Mouse (Mus musculus): ENCODE data around the gene Adgrv1. TPM values are rescaled to one million over a fixed set of nuclear protein-coding genes. Genes with fewer than 3 reads are reported as not detected.

Gene Adgrv1
- total and polyA plus RNA-seq, 2 experiments from 2014 or later, result 3.9 to 13.2 TPM

GRCm38 (mm10) chr13:81264465-81264864 lies 368.5 kb downstream of the Adgrv1 start:
- no peak overlapping the region for H3K9ac ChIP-seq (replicated peaks; ENCODE audit: low read length, poor library complexity, severe bottlenecking)
- ATAC-seq (ENCODE audit: low FRiP score) (no peak), DNase-seq (ENCODE audit: low spot score) (no peak)
- H3K4me3 ChIP-seq (ENCODE audit: low read depth, low read length), result no peak overlapping the region
- no peaks in the 10 kb centered on the region for H3K27me3 ChIP-seq (ENCODE audit: insufficient read depth, low read length)
- H3K4me1 ChIP-seq (ENCODE audit: insufficient read depth, low read length), result no peaks in the 10 kb centered on the region
- no peak overlapping the region for H3K4me2 ChIP-seq (ENCODE audit: low read depth, low read length, poor library complexity, severe bottlenecking)
- 95% methylated on average over 1 of the region's 1 CpGs for WGBS
- TF ChIP-seq CTCF (IDR thresholded peaks at IDR 0.05), result no peak
- H3K27ac ChIP-seq (ENCODE audit: low read depth, low read length), result no peak overlapping the region
- no peaks in the 10 kb centered on the region for H3K9me3 ChIP-seq (ENCODE audit: low read length)
- no peaks in the 10 kb centered on the region for H3K36me3 ChIP-seq (ENCODE audit: insufficient read depth, low read length)

GRCm38 (mm10) chr13:81241181-81241580 lies 391.8 kb downstream of the Adgrv1 start:
- H3K27me3 ChIP-seq (ENCODE audit: insufficient read depth, low read length), result no peaks in the 10 kb centered on the region
- no peaks in the 10 kb centered on the region for H3K4me1 ChIP-seq (ENCODE audit: insufficient read depth, low read length)
- DNase-seq (ENCODE audit: low spot score) (no peak), ATAC-seq (ENCODE audit: low FRiP score) (no peak)
- WGBS, result 93% methylated on average over 2 of the region's 2 CpGs
- no peak overlapping the region for H3K9ac ChIP-seq (replicated peaks; ENCODE audit: low read length, poor library complexity, severe bottlenecking)
- no peak overlapping the region for H3K4me2 ChIP-seq (ENCODE audit: low read depth, low read length, poor library complexity, severe bottlenecking)
- H3K27ac ChIP-seq (ENCODE audit: low read depth, low read length), result no peak overlapping the region
- H3K4me3 ChIP-seq (ENCODE audit: low read depth, low read length), result no peak overlapping the region
- H3K9me3 ChIP-seq (ENCODE audit: low read length), result no peaks in the 10 kb centered on the region
- no peak for TF ChIP-seq CTCF (IDR thresholded peaks at IDR 0.05)
- H3K36me3 ChIP-seq (ENCODE audit: insufficient read depth, low read length), result no peaks in the 10 kb centered on the region

- no peak for ATAC-seq (ENCODE audit: low FRiP score)
- no peak overlapping the region for H3K4me3 ChIP-seq (ENCODE audit: low read depth, low read length)
Measured at GRCm38 (mm10) chr13:81239836-81240235, 393.1 kb downstream of the Adgrv1 start.

GRCm38 (mm10) chr13:81239427-81239826 lies 393.5 kb downstream of the Adgrv1 start:
- Histone ChIP-seq H3K9me3 (ENCODE audit: low read length) (no peaks in the 10 kb centered on the region), H3K4me3 (ENCODE audit: low read depth, low read length) (no peak overlapping the region), H3K4me1 (ENCODE audit: insufficient read depth, low read length) (no peaks in the 10 kb centered on the region), H3K4me2 (ENCODE audit: low read depth, low read length, poor library complexity, severe bottlenecking) (no peak overlapping the region), H3K27ac (ENCODE audit: low read depth, low read length) (no peak overlapping the region), H3K36me3 (ENCODE audit: insufficient read depth, low read length) (no peaks in the 10 kb centered on the region), H3K9ac (replicated peaks; ENCODE audit: low read length, poor library complexity, severe bottlenecking) (no peak overlapping the region), H3K27me3 (ENCODE audit: insufficient read depth, low read length) (no peaks in the 10 kb centered on the region)
- 93% methylated on average over 3 of the region's 3 CpGs for WGBS
- no peak for TF ChIP-seq CTCF (IDR thresholded peaks at IDR 0.05)
- ATAC-seq (ENCODE audit: low FRiP score) (no peak), DNase-seq (ENCODE audit: low spot score) (no peak)

More at GRCm38 (mm10) chr13:81239836-81240235, 393.1 kb downstream of the Adgrv1 start:
- Histone ChIP-seq H3K27ac (ENCODE audit: low read depth, low read length) (no peak overlapping the region), H3K27me3 (ENCODE audit: insufficient read depth, low read length) (no peaks in the 10 kb centered on the region), H3K4me1 (ENCODE audit: insufficient read depth, low read length) (no peaks in the 10 kb centered on the region), H3K4me2 (ENCODE audit: low read depth, low read length, poor library complexity, severe bottlenecking) (no peak overlapping the region), H3K9ac (replicated peaks; ENCODE audit: low read length, poor library complexity, severe bottlenecking) (no peak overlapping the region), H3K36me3 (ENCODE audit: insufficient read depth, low read length) (no peaks in the 10 kb centered on the region), H3K9me3 (ENCODE audit: low read length) (no peaks in the 10 kb centered on the region)
- 97% methylated on average over 9 of the region's 10 CpGs for WGBS
- no peak for DNase-seq (ENCODE audit: low spot score)
- TF ChIP-seq CTCF (IDR thresholded peaks at IDR 0.05), result no peak

GRCm38 (mm10) chr13:81238855-81239254 lies 394.1 kb downstream of the Adgrv1 start:
- DNase-seq (ENCODE audit: low spot score) (no peak), ATAC-seq (ENCODE audit: low FRiP score) (no peak)
- Histone ChIP-seq H3K36me3 (ENCODE audit: insufficient read depth, low read length) (no peaks in the 10 kb centered on the region), H3K9ac (replicated peaks; ENCODE audit: low read length, poor library complexity, severe bottlenecking) (no peak overlapping the region), H3K4me1 (ENCODE audit: insufficient read depth, low read length) (no peaks in the 10 kb centered on the region), H3K27ac (ENCODE audit: low read depth, low read length) (no peak overlapping the region), H3K4me2 (ENCODE audit: low read depth, low read length, poor library complexity, severe bottlenecking) (no peak overlapping the region), H3K4me3 (ENCODE audit: low read depth, low read length) (no peak overlapping the region), H3K9me3 (ENCODE audit: low read length) (no peaks in the 10 kb centered on the region), H3K27me3 (ENCODE audit: insufficient read depth, low read length) (no peaks in the 10 kb centered on the region)
- 88% methylated on average over 7 of the region's 7 CpGs for WGBS
- TF ChIP-seq CTCF (IDR thresholded peaks at IDR 0.05), result no peak

- 86% methylated on average over 5 of the region's 5 CpGs for WGBS
- H3K9ac ChIP-seq (replicated peaks; ENCODE audit: low read length, poor library complexity, severe bottlenecking), result no peak overlapping the region
- TF ChIP-seq CTCF (IDR thresholded peaks at IDR 0.05), result no peak
- no peaks in the 10 kb centered on the region for H3K36me3 ChIP-seq (ENCODE audit: insufficient read depth, low read length)
- H3K9me3 ChIP-seq (ENCODE audit: low read length), result no peaks in the 10 kb centered on the region
- no peaks in the 10 kb centered on the region for H3K4me1 ChIP-seq (ENCODE audit: insufficient read depth, low read length)
- no peak overlapping the region for H3K27ac ChIP-seq (ENCODE audit: low read depth, low read length)
- H3K4me3 ChIP-seq (ENCODE audit: low read depth, low read length), result no peak overlapping the region
- 0 out of 2 replicates have a peak, but pooled peaks have one; percentile 35 for ATAC-seq (ENCODE audit: low FRiP score)
- DNase-seq (ENCODE audit: low spot score), result peak; percentile 12
- no peaks in the 10 kb centered on the region for H3K27me3 ChIP-seq (ENCODE audit: insufficient read depth, low read length)
- no peak overlapping the region for H3K4me2 ChIP-seq (ENCODE audit: low read depth, low read length, poor library complexity, severe bottlenecking)
Measured at GRCm38 (mm10) chr13:81237947-81238346, 395.0 kb downstream of the Adgrv1 start.
